Comparison of ENCODE assay signal across 10 mouse cellular contexts in genomic region chr17:56035216-56035615, GRCm38 (mm10). TPM values are rescaled to one million over a fixed set of nuclear protein-coding genes. Genes with fewer than 3 reads are reported as not detected.
DNase-seq lines count a peak whose midpoint lies in the region; ATAC-seq and TF ChIP-seq lines count a peak whose summit lies in the region.
"Had no signal": no experiment of that assay in that cellular context is flagged by ENCODE, and none has a peak within 500 bp of the region (broad histone marks: within the 10 kb centered on the region; RNA-seq: fewer than 3 reads in every experiment).

No protein-coding gene starts in this region.

- H3K4me1 ChIP-seq in lung, embryonic 14.5 days (ENCODE audit: insufficient read depth): peaks cover 11% of the 10 kb centered on the region
- H3K4me1 ChIP-seq in forebrain, embryonic 10.5 days: peaks cover 27% of the 10 kb centered on the region
- H3K4me1 ChIP-seq in intestine, postnatal 0 days (replicated peaks; ENCODE audit: control insufficient read depth, insufficient read depth, low read length): peaks cover 10% of the 10 kb centered on the region
- H3K4me1 ChIP-seq in neural tube, embryonic 14.5 days (ENCODE audit: control insufficient read depth, insufficient read depth, low read length): peaks cover 9% of the 10 kb centered on the region

- TF ChIP-seq CTCF in lung, embryonic 14.5 days (IDR thresholded peaks at IDR 0.05; ENCODE audit: low read depth): no peak
- TF ChIP-seq CTCF in intestine, postnatal 0 days (IDR thresholded peaks at IDR 0.05; ENCODE audit: low read depth): no peak

- WGBS in lung, embryonic 14.5 days: 46% methylated on average over 4 of the region's 4 CpGs
- WGBS in forebrain, embryonic 10.5 days: 83% methylated on average over 4 of the region's 4 CpGs
- 58% methylated on average over 4 of the region's 4 CpGs for WGBS in intestine, postnatal 0 days
- 86% methylated on average over 4 of the region's 4 CpGs for WGBS in neural tube, embryonic 14.5 days

- no peaks in the 10 kb centered on the region for H3K27me3 ChIP-seq in lung, embryonic 14.5 days (ENCODE audit: insufficient read depth, low read length)
- H3K27me3 ChIP-seq in forebrain, embryonic 10.5 days (ENCODE audit: poor library complexity, severe bottlenecking): no peaks in the 10 kb centered on the region
- no peaks in the 10 kb centered on the region for H3K27me3 ChIP-seq in intestine, postnatal 0 days (replicated peaks; ENCODE audit: control insufficient read depth, insufficient read depth, low read length)
- no peaks in the 10 kb centered on the region for H3K27me3 ChIP-seq in neural tube, embryonic 14.5 days (ENCODE audit: control insufficient read depth, insufficient read depth, low read length)

- H3K4me2 ChIP-seq in lung, embryonic 14.5 days: peak overlapping the region; percentile 74
- peak overlapping the region; percentile 70 for H3K4me2 ChIP-seq in intestine, postnatal 0 days (replicated peaks; ENCODE audit: low read depth)
- peak overlapping the region; percentile 67 for H3K4me2 ChIP-seq in neural tube, embryonic 14.5 days (ENCODE audit: low read depth, low read length)

- ATAC-seq in lung, embryonic 14.5 days (ENCODE audit: insufficient read depth): no peak
- ATAC-seq in intestine, postnatal 0 days: no peak
- ATAC-seq in neural tube, embryonic 14.5 days (ENCODE audit: low read depth): no peak

- no peak overlapping the region for H3K27ac ChIP-seq in lung, embryonic 14.5 days (ENCODE audit: low read depth)
- no peak overlapping the region for H3K27ac ChIP-seq in forebrain, embryonic 10.5 days
- no peak overlapping the region for H3K27ac ChIP-seq in intestine, postnatal 0 days (ENCODE audit: low read depth, low read length)
- H3K27ac ChIP-seq in neural tube, embryonic 14.5 days (ENCODE audit: low read depth, low read length): no peak overlapping the region

- H3K9ac ChIP-seq in lung, embryonic 14.5 days: peak overlapping the region; percentile 94
- H3K9ac ChIP-seq in intestine, postnatal 0 days (ENCODE audit: low read depth, low read length): peak overlapping the region; percentile 90; the same call in 1 of the 2 replicates
- H3K9ac ChIP-seq in neural tube, embryonic 14.5 days (replicated peaks; ENCODE audit: low read depth, low read length): peak overlapping the region; percentile 78; the same call in 1 of the 2 replicates

- H3K4me3 ChIP-seq in lung, embryonic 14.5 days (ENCODE audit: low read depth, low read length): peak overlapping the region; percentile 93
- H3K4me3 ChIP-seq in forebrain, embryonic 10.5 days: peak overlapping the region; percentile 92
- peak overlapping the region; percentile 80 for H3K4me3 ChIP-seq in intestine, postnatal 0 days (ENCODE audit: low read depth, low read length)
- H3K4me3 ChIP-seq in neural tube, embryonic 14.5 days (ENCODE audit: low read depth, low read length): peak overlapping the region; percentile 81; the same call in 1 of the 2 replicates

- H3K9me3 ChIP-seq in lung, embryonic 14.5 days (ENCODE audit: low read depth, low read length): no peaks in the 10 kb centered on the region
- H3K9me3 ChIP-seq in forebrain, embryonic 10.5 days: no peaks in the 10 kb centered on the region
- H3K9me3 ChIP-seq in intestine, postnatal 0 days (ENCODE audit: control insufficient read depth): no peaks in the 10 kb centered on the region
- H3K9me3 ChIP-seq in neural tube, embryonic 14.5 days (ENCODE audit: control insufficient read depth, low read length): no peaks in the 10 kb centered on the region

- H3K36me3 ChIP-seq in lung, embryonic 14.5 days (ENCODE audit: insufficient read depth): peaks cover 31% of the 10 kb centered on the region
- peaks cover 47% of the 10 kb centered on the region for H3K36me3 ChIP-seq in forebrain, embryonic 10.5 days (replicated peaks)
- H3K36me3 ChIP-seq in intestine, postnatal 0 days (ENCODE audit: control insufficient read depth, insufficient read depth): peaks cover 8% of the 10 kb centered on the region; the same call in 1 of the 2 replicates
- peaks cover 10% of the 10 kb centered on the region; the same call in 1 of the 2 replicates for H3K36me3 ChIP-seq in neural tube, embryonic 14.5 days (ENCODE audit: control insufficient read depth, insufficient read depth, low read length)

- DNase-seq in lung, embryonic 14.5 days: no peak
- no peak for DNase-seq in lung, adult 18-20 months
- DNase-seq in forebrain, embryonic 10.5 days (ENCODE audit: extremely low spot score, low spot score): no peak
- no peak for DNase-seq in urinary bladder, postnatal 10 days (ENCODE audit: low spot score)
- no peak for DNase-seq in kidney, postnatal 25 days
- DNase-seq in kidney, postnatal 36 days: no peak
- DNase-seq: adrenal gland, postnatal 10 days; layer of hippocampus, postnatal 36 days had no signal

RNA-seq across cellular contexts. Expression of gene Sh3gl1, which starts 1.2 kb away (rescaled TPM):
- 154 and 160 TPM in 2 replicates for polyA plus RNA-seq in lung, embryonic 14.5 days (2014; fragmentation: Nextera tagmentation; extraction: Ambion mirVana)
- polyA plus RNA-seq in forebrain, embryonic 10.5 days (2016; fragmentation: Nextera tagmentation; extraction: Ambion mirVana): 152 and 157 TPM in 2 replicates
- 92.3 and 97.0 TPM in 2 replicates for polyA plus RNA-seq in intestine, postnatal 0 days (2015; fragmentation: Nextera tagmentation; extraction: Ambion mirVana)
- polyA plus RNA-seq in neural tube, embryonic 14.5 days (2014; fragmentation: Nextera tagmentation; extraction: Ambion mirVana): 87.5 and 94.9 TPM in 2 replicates

RNA-seq across cellular contexts. Expression of gene Chaf1a, which starts 5.0 kb away (rescaled TPM):
- polyA plus RNA-seq in lung, embryonic 14.5 days (2014; fragmentation: Nextera tagmentation; extraction: Ambion mirVana): 28.0 and 30.4 TPM in 2 replicates
- 53.9 and 54.7 TPM in 2 replicates for polyA plus RNA-seq in forebrain, embryonic 10.5 days (2016; fragmentation: Nextera tagmentation; extraction: Ambion mirVana)
- 4.8 and 5.2 TPM in 2 replicates for polyA plus RNA-seq in intestine, postnatal 0 days (2015; fragmentation: Nextera tagmentation; extraction: Ambion mirVana)
- polyA plus RNA-seq in neural tube, embryonic 14.5 days (2014; fragmentation: Nextera tagmentation; extraction: Ambion mirVana): 2.3 and 3.2 TPM in 2 replicates

RNA-seq across cellular contexts. Expression of gene Mpnd, which starts 29.7 kb away (rescaled TPM):
- polyA plus RNA-seq in lung, embryonic 14.5 days (2014; fragmentation: Nextera tagmentation; extraction: Ambion mirVana): 127 TPM in 2 replicates
- 105 and 114 TPM in 2 replicates for polyA plus RNA-seq in forebrain, embryonic 10.5 days (2016; fragmentation: Nextera tagmentation; extraction: Ambion mirVana)
- 41.4 and 43.0 TPM in 2 replicates for polyA plus RNA-seq in intestine, postnatal 0 days (2015; fragmentation: Nextera tagmentation; extraction: Ambion mirVana)
- 150 and 158 TPM in 2 replicates for polyA plus RNA-seq in neural tube, embryonic 14.5 days (2014; fragmentation: Nextera tagmentation; extraction: Ambion mirVana)

RNA-seq across cellular contexts. Expression of gene Stap2, which starts 29.8 kb away (rescaled TPM):
- 14.4 and 14.9 TPM in 2 replicates for polyA plus RNA-seq in lung, embryonic 14.5 days (2014; fragmentation: Nextera tagmentation; extraction: Ambion mirVana)
- 5.6 and 7.4 TPM in 2 replicates for polyA plus RNA-seq in forebrain, embryonic 10.5 days (2016; fragmentation: Nextera tagmentation; extraction: Ambion mirVana)
- polyA plus RNA-seq in intestine, postnatal 0 days (2015; fragmentation: Nextera tagmentation; extraction: Ambion mirVana): 82.8 and 84.5 TPM in 2 replicates
- polyA plus RNA-seq in neural tube, embryonic 14.5 days (2014; fragmentation: Nextera tagmentation; extraction: Ambion mirVana): 5.2 and 6.8 TPM in 2 replicates

RNA-seq across cellular contexts. Expression of gene Ubxn6, which starts 39.6 kb away (rescaled TPM):
- polyA plus RNA-seq in lung, embryonic 14.5 days (2014; fragmentation: Nextera tagmentation; extraction: Ambion mirVana): 30.5 and 31.3 TPM in 2 replicates
- polyA plus RNA-seq in forebrain, embryonic 10.5 days (2016; fragmentation: Nextera tagmentation; extraction: Ambion mirVana): 30.2 and 32.4 TPM in 2 replicates
- polyA plus RNA-seq in intestine, postnatal 0 days (2015; fragmentation: Nextera tagmentation; extraction: Ambion mirVana): 42.5 and 47.7 TPM in 2 replicates
- 69.9 and 80.9 TPM in 2 replicates for polyA plus RNA-seq in neural tube, embryonic 14.5 days (2014; fragmentation: Nextera tagmentation; extraction: Ambion mirVana)
